Mouse (Mus musculus) lung, adult 2 months (tissue): Measurements from ENCODE around the gene Timm29. TPM values are rescaled to one million over a fixed set of nuclear protein-coding genes. Genes with fewer than 3 reads are reported as not detected.
"Not testable (repeated sequence)": the region's sequence is repeated elsewhere in the genome, so short reads cannot be mapped to it uniquely, and the experiment has no call there.

ENCODE experiments used
- DNase-seq: peaks from one replicate; pipeline ENCODE4 v3.0.0; 2022
- H3K4me1 ChIP-seq: fragments of 200-500 bp; 2 replicates; pipeline ENCODE4 v1.6.1; 2011; ENCODE audit warnings: low read length; ENCODE audit not compliant: control insufficient read depth, insufficient read depth
- H3K4me3 ChIP-seq: fragments of 200-500 bp; replicated peaks from 2 replicates; pipeline ENCODE3; 2011; ENCODE audit warnings: low read depth, mild to moderate bottlenecking, control low read depth, low read length; ENCODE audit errors: extremely low read depth
- CTCF ChIP-seq: fragments of 200-500 bp; IDR thresholded peaks from 2 replicates; pipeline ENCODE4 v1.5.1; 2011; ENCODE audit warnings: mild to moderate bottlenecking, low read length, control low read depth; ENCODE audit not compliant: insufficient read depth
- POLR2A ChIP-seq: fragments of 200-500 bp; IDR thresholded peaks from 2 replicates; pipeline ENCODE4 v1.6.1; 2011; ENCODE audit warnings: low read depth, mild to moderate bottlenecking, control low read depth, low read length, borderline replicate concordance; ENCODE audit errors: extremely low read depth
- WGBS: fragments of 180-500 bp; shearing (Covaris S2); methylation state at CpG from one replicate; pipeline ENCODE4 v1.1.7; 2018; 5-methylcytosine and 5-hydroxymethylcytosine counted together
- polyA plus RNA-seq: library from polyadenylated mRNA; depleted of rRNA; stranded (reverse); fragments of >200 nt; gene quantifications from 2 replicates; pipeline ENCODE4 v1.2.3, GENCODE M21; 2012

Gene Timm29
- polyA plus RNA-seq, 1 experiment = 23.6 TPM

GRCm38 (mm10) chr9:21576286-21576685, 16.2 kb upstream of the Timm29 start:
- TF ChIP-seq CTCF = no peak
- no peak for TF ChIP-seq POLR2A
- 95% methylated on average over 1 of the region's 1 CpGs for WGBS
- Histone ChIP-seq H3K4me1 (no peaks in the 10 kb centered on the region), H3K4me3 (no peak overlapping the region)
- DNase-seq = no peak

- no peak for DNase-seq
- TF ChIP-seq CTCF (no peak), POLR2A (no peak)
- Histone ChIP-seq H3K4me3 (no peak overlapping the region), H3K4me1 (no peaks in the 10 kb centered on the region)
- WGBS = 70% methylated on average over 3 of the region's 3 CpGs
Measured at GRCm38 (mm10) chr9:21578226-21578625, 14.3 kb upstream of the Timm29 start.

- Histone ChIP-seq H3K4me1 (no peaks in the 10 kb centered on the region), H3K4me3 (no peak overlapping the region)
- DNase-seq = no peak
- 95% methylated on average over 1 of the region's 1 CpGs for WGBS
- no peak for TF ChIP-seq POLR2A
- no peak for TF ChIP-seq CTCF
Measured at GRCm38 (mm10) chr9:21585401-21585800, 7.1 kb upstream of the Timm29 start.

- 81% methylated on average over 23 of the region's 23 CpGs for WGBS
- TF ChIP-seq CTCF = no peak
- no peak for TF ChIP-seq POLR2A
- Histone ChIP-seq H3K4me3 (no peak overlapping the region), H3K4me1 (0 out of 2 replicates have a peak, but pooled peaks cover 3% of the 10 kb centered on the region)
- no peak for DNase-seq
Measured at GRCm38 (mm10) chr9:21587678-21588349, 4.7 kb upstream of the Timm29 start.

GRCm38 (mm10) chr9:21588350-21588749, 4.2 kb upstream of the Timm29 start:
- 79% methylated on average over 8 of the region's 8 CpGs for WGBS
- TF ChIP-seq CTCF (no peak), POLR2A (no peak)

GRCm38 (mm10) chr9:21589538-21589937, 3.0 kb upstream of the Timm29 start:
- no peak for DNase-seq
- no peak for TF ChIP-seq CTCF
- TF ChIP-seq POLR2A = no peak
- peaks cover 7% of the 10 kb centered on the region; the same call in 1 of the 2 replicates for H3K4me1 ChIP-seq
- 89% methylated on average over 5 of the region's 5 CpGs for WGBS
- no peak overlapping the region for H3K4me3 ChIP-seq

More at GRCm38 (mm10) chr9:21588350-21588749, 4.2 kb upstream of the Timm29 start:
- 0 out of 2 replicates have a peak, but pooled peaks cover 3% of the 10 kb centered on the region for H3K4me1 ChIP-seq
- no peak for DNase-seq
- H3K4me3 ChIP-seq = no peak overlapping the region

GRCm38 (mm10) chr9:21591127-21591830, 1.2 kb upstream of the Timm29 start:
- 80% methylated on average over 6 of the region's 6 CpGs for WGBS
- Histone ChIP-seq H3K4me3 (no peak overlapping the region), H3K4me1 (peaks cover 7% of the 10 kb centered on the region; the same call in 1 of the 2 replicates)
- DNase-seq = no peak
- TF ChIP-seq CTCF (no peak), POLR2A (no peak)

- TF ChIP-seq CTCF = no peak
- no peak for TF ChIP-seq POLR2A
- DNase-seq = no peak
- Histone ChIP-seq H3K4me1 (peaks cover 7% of the 10 kb centered on the region; the same call in 1 of the 2 replicates), H3K4me3 (peak overlapping the region; percentile 84)
- WGBS = 13% methylated on average over 17 of the region's 17 CpGs
Measured at GRCm38 (mm10) chr9:21591831-21592702, 455 bp upstream of the Timm29 start.

GRCm38 (mm10) chr9:21593122-21593721, 700 bp downstream of the Timm29 start:
- DNase-seq = peak; percentile 38
- peak overlapping the region; percentile 84 for H3K4me3 ChIP-seq
- H3K4me1 ChIP-seq = peaks cover 7% of the 10 kb centered on the region; the same call in 1 of the 2 replicates
- no peak for TF ChIP-seq CTCF
- no peak for TF ChIP-seq POLR2A
- 1% methylated on average over 69 of the region's 69 CpGs for WGBS

- H3K4me3 ChIP-seq, H3K4me1 ChIP-seq, DNase-seq: not testable (repeated sequence)
- WGBS = 83% methylated on average over 8 of the region's 8 CpGs
Measured at GRCm38 (mm10) chr9:21594350-21594749, 1.8 kb downstream of the Timm29 start.
